Mouse (Mus musculus) liver, embryonic 15.5 days (tissue): ENCODE results near the gene Kcnj6. TPM values are rescaled to one million over a fixed set of nuclear protein-coding genes. Genes with fewer than 3 reads are reported as not detected.
"Not testable (repeated sequence)": the region's sequence is repeated elsewhere in the genome, so short reads cannot be mapped to it uniquely, and the experiment has no call there.

ENCODE experiments used
- ATAC-seq: fragments of 200-750 bp; cut with Nextera tagmentation; 2 replicates; pipeline ENCODE4 v1.8.0; 2017; ENCODE audit warnings: moderate number of reproducible peaks, mild to moderate bottlenecking, moderate library complexity; ENCODE audit not compliant: insufficient read depth
- H3K27ac ChIP-seq: fragments of 300-500 bp; sonication (generic); replicated peaks from 2 replicates; pipeline ENCODE4 v1.5.1; 2015; ENCODE audit warnings: mild to moderate bottlenecking, inconsistent platforms
- H3K27me3 ChIP-seq: fragments of 300-500 bp; sonication (generic); 2 replicates; pipeline ENCODE4 v1.6.1; 2015; ENCODE audit warnings: mild to moderate bottlenecking, inconsistent platforms
- H3K36me3 ChIP-seq: fragments of 300-500 bp; sonication (generic); replicated peaks from 2 replicates; pipeline ENCODE4 v1.6.1; 2015; ENCODE audit warnings: moderate library complexity, mild to moderate bottlenecking, inconsistent platforms
- H3K4me1 ChIP-seq: fragments of 300-500 bp; sonication (generic); replicated peaks from 2 replicates; pipeline ENCODE4 v1.6.1; 2015; ENCODE audit warnings: inconsistent platforms
- H3K4me2 ChIP-seq: fragments of 300-500 bp; sonication (generic); 2 replicates; pipeline ENCODE4 v1.6.1; 2015; ENCODE audit warnings: moderate library complexity, mild to moderate bottlenecking, inconsistent platforms
- H3K4me3 ChIP-seq: fragments of 300-500 bp; sonication (generic); replicated peaks from 2 replicates; pipeline ENCODE4 v1.5.1; 2015; ENCODE audit warnings: mild to moderate bottlenecking, inconsistent platforms
- H3K9ac ChIP-seq: fragments of 300-500 bp; sonication (generic); 2 replicates; pipeline ENCODE4 v1.6.1; 2015; ENCODE audit warnings: moderate library complexity, mild to moderate bottlenecking, inconsistent platforms
- H3K9me3 ChIP-seq: fragments of 300-500 bp; sonication (generic); replicated peaks from 2 replicates; pipeline ENCODE4 v1.6.1; 2016; ENCODE audit warnings: inconsistent platforms
- WGBS: fragments of 180-500 bp; shearing (Covaris S2); methylation state at CpG from one replicate; pipeline ENCODE4 v1.1.7; 2015; ENCODE audit warnings: mixed read lengths; ENCODE audit not compliant: insufficient replicate concordance; 5-methylcytosine and 5-hydroxymethylcytosine counted together
- polyA plus RNA-seq: library from polyadenylated mRNA; unstranded; fragments of >200 nt; fragmentation: Nextera tagmentation; extraction: Ambion mirVana; gene quantifications from 2 replicates; pipeline ENCODE4 v1.2.1, GENCODE M21; 2015

Gene Kcnj6
- polyA plus RNA-seq, 1 experiment from 2014 or later: not detected

GRCm38 (mm10) chr16:94809286-94809685 lies 188.2 kb downstream of the Kcnj6 start:
- H3K36me3 ChIP-seq, H3K4me1 ChIP-seq, H3K9me3 ChIP-seq, H3K4me3 ChIP-seq, H3K27me3 ChIP-seq, ATAC-seq, H3K9ac ChIP-seq, H3K4me2 ChIP-seq, H3K27ac ChIP-seq: not testable (repeated sequence)
- 0% methylated on average over 1 of the region's 1 CpGs for WGBS

GRCm38 (mm10) chr16:94798241-94798640 lies 199.3 kb downstream of the Kcnj6 start:
- H3K9ac ChIP-seq: no peak overlapping the region

GRCm38 (mm10) chr16:94797366-94797765 lies 200.1 kb downstream of the Kcnj6 start:
- Histone ChIP-seq H3K4me3 (no peak overlapping the region), H3K27ac (no peak overlapping the region), H3K9me3 (no peaks in the 10 kb centered on the region), H3K9ac (no peak overlapping the region), H3K4me2 (no peak overlapping the region), H3K27me3 (no peaks in the 10 kb centered on the region), H3K4me1 (no peaks in the 10 kb centered on the region), H3K36me3 (no peaks in the 10 kb centered on the region)
- 56% methylated on average over 6 of the region's 6 CpGs for WGBS
- ATAC-seq: no peak

More at GRCm38 (mm10) chr16:94798241-94798640, 199.3 kb downstream of the Kcnj6 start:
- H3K36me3 ChIP-seq: no peaks in the 10 kb centered on the region
- ATAC-seq: no peak
- H3K4me2 ChIP-seq: no peak overlapping the region
- no peaks in the 10 kb centered on the region for H3K9me3 ChIP-seq
- no peak overlapping the region for H3K27ac ChIP-seq
- H3K27me3 ChIP-seq: no peaks in the 10 kb centered on the region
- WGBS: 80% methylated on average over 11 of the region's 12 CpGs
- no peaks in the 10 kb centered on the region for H3K4me1 ChIP-seq
- no peak overlapping the region for H3K4me3 ChIP-seq

- H3K27ac ChIP-seq: no peak overlapping the region
- no peaks in the 10 kb centered on the region for H3K27me3 ChIP-seq
- ATAC-seq: no peak
- no peaks in the 10 kb centered on the region for H3K4me1 ChIP-seq
- H3K36me3 ChIP-seq: no peaks in the 10 kb centered on the region
- H3K4me2 ChIP-seq: no peak overlapping the region
- 19% methylated on average over 7 of the region's 7 CpGs for WGBS
- H3K4me3 ChIP-seq: no peak overlapping the region
- no peak overlapping the region for H3K9ac ChIP-seq
- H3K9me3 ChIP-seq: no peaks in the 10 kb centered on the region
These were observed 204.5 kb downstream of the Kcnj6 start for GRCm38 (mm10) chr16:94793041-94793440.

GRCm38 (mm10) chr16:94789958-94790357 lies 207.5 kb downstream of the Kcnj6 start:
- H3K36me3 ChIP-seq: no peaks in the 10 kb centered on the region
- no peak overlapping the region for H3K4me3 ChIP-seq
- ATAC-seq: no peak
- H3K27ac ChIP-seq: no peak overlapping the region
- 24% methylated on average over 6 of the region's 6 CpGs for WGBS
- H3K4me2 ChIP-seq: no peak overlapping the region
- H3K9ac ChIP-seq: no peak overlapping the region
- H3K27me3 ChIP-seq: no peaks in the 10 kb centered on the region
- H3K4me1 ChIP-seq: no peaks in the 10 kb centered on the region
- H3K9me3 ChIP-seq: no peaks in the 10 kb centered on the region

- H3K36me3 ChIP-seq: no peaks in the 10 kb centered on the region
- H3K4me1 ChIP-seq: no peaks in the 10 kb centered on the region
- 60% methylated on average over 7 of the region's 7 CpGs for WGBS
- H3K4me2 ChIP-seq: no peak overlapping the region
- no peaks in the 10 kb centered on the region for H3K9me3 ChIP-seq
- no peaks in the 10 kb centered on the region for H3K27me3 ChIP-seq
- ATAC-seq: no peak
- H3K4me3 ChIP-seq: no peak overlapping the region
- H3K27ac ChIP-seq: no peak overlapping the region
- H3K9ac ChIP-seq: no peak overlapping the region
These were observed 208.8 kb downstream of the Kcnj6 start for GRCm38 (mm10) chr16:94788716-94789115.

GRCm38 (mm10) chr16:94788165-94788564 lies 209.3 kb downstream of the Kcnj6 start:
- Histone ChIP-seq H3K27me3 (no peaks in the 10 kb centered on the region), H3K4me2 (no peak overlapping the region), H3K36me3 (no peaks in the 10 kb centered on the region), H3K27ac (no peak overlapping the region), H3K4me3 (no peak overlapping the region), H3K9ac (no peak overlapping the region), H3K4me1 (no peaks in the 10 kb centered on the region), H3K9me3 (no peaks in the 10 kb centered on the region)
- WGBS: 7% methylated on average over 16 of the region's 16 CpGs
- no peak for ATAC-seq

GRCm38 (mm10) chr16:94785873-94786272 lies 211.6 kb downstream of the Kcnj6 start:
- WGBS: 64% methylated on average over 5 of the region's 5 CpGs
- no peak overlapping the region for H3K4me3 ChIP-seq
- no peak overlapping the region for H3K9ac ChIP-seq
- ATAC-seq: no peak
- no peaks in the 10 kb centered on the region for H3K27me3 ChIP-seq
- H3K4me2 ChIP-seq: no peak overlapping the region
- H3K4me1 ChIP-seq: no peaks in the 10 kb centered on the region
- H3K9me3 ChIP-seq: no peaks in the 10 kb centered on the region
- H3K27ac ChIP-seq: no peak overlapping the region
- H3K36me3 ChIP-seq: no peaks in the 10 kb centered on the region

- WGBS: 59% methylated on average over 7 of the region's 7 CpGs
- Histone ChIP-seq H3K4me2 (no peak overlapping the region), H3K9me3 (no peaks in the 10 kb centered on the region), H3K36me3 (no peaks in the 10 kb centered on the region), H3K4me1 (no peaks in the 10 kb centered on the region), H3K27ac (no peak overlapping the region), H3K4me3 (no peak overlapping the region), H3K9ac (no peak overlapping the region), H3K27me3 (no peaks in the 10 kb centered on the region)
- ATAC-seq: no peak
These were observed 213.8 kb downstream of the Kcnj6 start for GRCm38 (mm10) chr16:94783696-94784095.

GRCm38 (mm10) chr16:94782110-94782946 lies 215.2 kb downstream of the Kcnj6 start:
- 73% methylated on average over 24 of the region's 24 CpGs for WGBS
- H3K27me3 ChIP-seq: no peaks in the 10 kb centered on the region
- no peaks in the 10 kb centered on the region for H3K4me1 ChIP-seq
- no peak overlapping the region for H3K4me3 ChIP-seq
- no peak for ATAC-seq
- no peak overlapping the region for H3K27ac ChIP-seq
- no peak overlapping the region for H3K9ac ChIP-seq
- H3K36me3 ChIP-seq: no peaks in the 10 kb centered on the region
- H3K9me3 ChIP-seq: no peaks in the 10 kb centered on the region
- H3K4me2 ChIP-seq: no peak overlapping the region

- ATAC-seq: no peak
- WGBS: 40% methylated on average over 5 of the region's 5 CpGs
- H3K9ac ChIP-seq: no peak overlapping the region
- H3K9me3 ChIP-seq: no peaks in the 10 kb centered on the region
- no peaks in the 10 kb centered on the region for H3K36me3 ChIP-seq
- H3K4me1 ChIP-seq: no peaks in the 10 kb centered on the region
- H3K4me2 ChIP-seq: no peak overlapping the region
- no peak overlapping the region for H3K27ac ChIP-seq
- H3K4me3 ChIP-seq: no peak overlapping the region
- H3K27me3 ChIP-seq: no peaks in the 10 kb centered on the region
These were observed 223.6 kb downstream of the Kcnj6 start for GRCm38 (mm10) chr16:94773928-94774327.

GRCm38 (mm10) chr16:94767606-94768005 lies 229.9 kb downstream of the Kcnj6 start:
- Histone ChIP-seq H3K36me3 (no peaks in the 10 kb centered on the region), H3K9me3 (no peaks in the 10 kb centered on the region), H3K4me1 (no peaks in the 10 kb centered on the region), H3K9ac (no peak overlapping the region), H3K27me3 (no peaks in the 10 kb centered on the region), H3K4me3 (no peak overlapping the region), H3K27ac (no peak overlapping the region), H3K4me2 (no peak overlapping the region)
- ATAC-seq: no peak
- WGBS: 63% methylated on average over 6 of the region's 6 CpGs
